ENCODE assay signal across 22 mouse cellular contexts in genomic region chr10:76771624-76772023, GRCm38 (mm10). TPM values are rescaled to one million over a fixed set of nuclear protein-coding genes. Genes with fewer than 3 reads are reported as not detected.
DNase-seq lines count a peak whose midpoint lies in the region; ATAC-seq and TF ChIP-seq lines count a peak whose summit lies in the region.
"Had no signal": no experiment of that assay in that cellular context is flagged by ENCODE, and none has a peak within 500 bp of the region (broad histone marks: within the 10 kb centered on the region; RNA-seq: fewer than 3 reads in every experiment).

No protein-coding gene starts in this region.

- ATAC-seq in heart, embryonic 16.5 days (replicated peaks; ENCODE audit: extremely low read depth, insufficient read depth, low FRiP score): peak; percentile 70; the same call in 1 of the 2 replicates
- ATAC-seq in heart, postnatal 0 days (ENCODE audit: insufficient read depth, low read depth): peak; percentile 75
- ATAC-seq: activated CD4-positive, CD25-positive, alpha-beta regulatory T cell, adult 4 months; CD4-positive, CD25-positive, alpha-beta regulatory T cell, adult 4 months; Patski had no signal

- no peak for TF ChIP-seq CTCF in heart, postnatal 0 days (IDR thresholded peaks at IDR 0.05; ENCODE audit: low read depth)

- DNase-seq in heart, postnatal 14 days: no peak
- peak; percentile 6 for DNase-seq in heart, postnatal 0 days (ENCODE audit: low spot score)
- DNase-seq in heart, adult 8-10 months (ENCODE audit: low spot score): no peak
- DNase-seq in heart, postnatal 10 days: peak; percentile 18 to 26
- DNase-seq in heart, postnatal 25 days (ENCODE audit: low spot score): no peak
- DNase-seq in heart, postnatal 4 days: peak; percentile 18
- no peak for DNase-seq in heart, adult 9 months (ENCODE audit: low spot score in 2 of 2)
- DNase-seq: adrenal gland, adult 2 months; adrenal gland, adult 8-10 months; adrenal gland, postnatal 10 days; adrenal gland, postnatal 14 days; adrenal gland, postnatal 25 days; adrenal gland, postnatal 36 days; B cell, adult 2 months; cerebellum, adult 11 months; cerebellum, adult 11-12 months had no signal

- intact Hi-C loops in heart, postnatal 14 days (cut with DNase I): no loop called here
- intact Hi-C loops in heart, postnatal 10 days (cut with DNase I): no loop called here
- intact Hi-C loops in heart, postnatal 25 days (cut with DNase I): no loop called here

- no peak overlapping the region for H3K4me2 ChIP-seq in heart, embryonic 16.5 days (ENCODE audit: low read depth, low read length)
- H3K4me2 ChIP-seq in heart, postnatal 0 days (ENCODE audit: low read depth, low read length): no peak overlapping the region

- no peak overlapping the region for H3K27ac ChIP-seq in heart, embryonic 16.5 days (ENCODE audit: low read length)
- H3K27ac ChIP-seq in heart, postnatal 0 days (ENCODE audit: low read depth): no peak overlapping the region

- TF ChIP-seq EP300 in heart, postnatal 0 days (IDR thresholded peaks at IDR 0.05; ENCODE audit: low read depth): no peak

- H3K36me3 ChIP-seq in heart, embryonic 16.5 days (ENCODE audit: control insufficient read depth, insufficient read depth): no peaks in the 10 kb centered on the region
- H3K36me3 ChIP-seq in heart, postnatal 0 days (replicated peaks; ENCODE audit: control insufficient read depth, insufficient read depth, low read length): no peaks in the 10 kb centered on the region
- H3K36me3 ChIP-seq: G1E had no signal

- H3K4me3 ChIP-seq in heart, embryonic 16.5 days (ENCODE audit: low read length): no peak overlapping the region
- no peak overlapping the region for H3K4me3 ChIP-seq in heart, postnatal 0 days (ENCODE audit: low read depth, low read length)

- H3K27me3 ChIP-seq in heart, embryonic 16.5 days (ENCODE audit: control insufficient read depth, insufficient read depth, low read length): no peaks in the 10 kb centered on the region
- no peaks in the 10 kb centered on the region for H3K27me3 ChIP-seq in heart, postnatal 0 days (ENCODE audit: control insufficient read depth, insufficient read depth, low read length)
- H3K27me3 ChIP-seq: Patski had no signal

- no peak overlapping the region for H3K9ac ChIP-seq in heart, embryonic 16.5 days (ENCODE audit: low read length)
- H3K9ac ChIP-seq in heart, postnatal 0 days (replicated peaks; ENCODE audit: low read depth, low read length): no peak overlapping the region

- H3K4me1 ChIP-seq in heart, embryonic 16.5 days (ENCODE audit: control insufficient read depth, insufficient read depth, low read length): peaks cover 6% of the 10 kb centered on the region
- no peaks in the 10 kb centered on the region for H3K4me1 ChIP-seq in heart, postnatal 0 days (ENCODE audit: control insufficient read depth, insufficient read depth)

- WGBS in heart, embryonic 16.5 days: 43% methylated on average over 3 of the region's 3 CpGs
- WGBS in heart, postnatal 0 days: 55% methylated on average over 3 of the region's 3 CpGs

- no peaks in the 10 kb centered on the region for H3K9me3 ChIP-seq in heart, embryonic 16.5 days (replicated peaks; ENCODE audit: control insufficient read depth, low read length)
- H3K9me3 ChIP-seq in heart, postnatal 0 days (replicated peaks; ENCODE audit: control insufficient read depth, low read length): no peaks in the 10 kb centered on the region
- H3K9me3 ChIP-seq: G1E had no signal

RNA-seq across cellular contexts. Expression of gene Col6a1, which starts 45.7 kb away (rescaled TPM):
- 105 and 125 TPM in 2 replicates for polyA plus RNA-seq in heart, embryonic 16.5 days (2015; fragmentation: Nextera tagmentation; extraction: Ambion mirVana)
- total RNA-seq in heart, postnatal 14 days (2021): 100 to 1,000 TPM; 142 to 151 TPM
- total RNA-seq in heart, postnatal 0 days (2014; rRNA removed; ENCODE audit: low replicate concordance): 97.3 and 142 TPM in 2 replicates
- 68.6 and 69.7 TPM in 2 replicates for polyA plus RNA-seq in heart, postnatal 0 days (2015; fragmentation: Nextera tagmentation; extraction: Ambion mirVana)
- 10 to 100 TPM; 23.3 to 31.8 (median 29.8) TPM for total RNA-seq in heart, adult 8-10 months (2022)
- total RNA-seq in heart, postnatal 10 days (2021): 100 to 1,000 TPM; 186 to 200 TPM
- 10 to 100 TPM; 83.0 to 93.0 TPM for total RNA-seq in heart, postnatal 25 days (2021)
- 100 to 1,000 TPM; 153 to 163 TPM for total RNA-seq in heart, postnatal 4 days (2021)
- total RNA-seq: MEL had no signal
- polyA plus RNA-seq: activated CD4-positive, CD25-positive, alpha-beta regulatory T cell, adult 4 months; CD4-positive, CD25-positive, alpha-beta regulatory T cell, adult 4 months; G1E had no signal

Comparison
In these comparisons a context has a peak if more than half of its experiments do, and no peak if none do; other contexts are left out.
1. DNase-seq: peak in heart, postnatal 0 days (single experiment), heart, postnatal 10 days (2 of 2) and heart, postnatal 4 days (single experiment); none in heart, postnatal 14 days (0 of 2), heart, adult 8-10 months (single experiment), heart, postnatal 25 days (single experiment) and heart, adult 9 months (0 of 2).